Mouse (Mus musculus) myocyte (in vitro differentiated cells): ENCODE measurements around the gene S100a8. TPM values are rescaled to one million over a fixed set of nuclear protein-coding genes. Genes with fewer than 3 reads are reported as not detected.

Experiments used
- H3K27me3 ChIP-seq: one replicate; pipeline ENCODE4 v1.6.1; 2011; ENCODE audit not compliant: control insufficient read depth, insufficient read depth, insufficient read length
- H3K36me3 ChIP-seq: one replicate; pipeline ENCODE4 v1.6.1; 2011; ENCODE audit not compliant: control insufficient read depth, insufficient read depth
- H3K4me2 ChIP-seq: one replicate; pipeline ENCODE4 v1.6.1; 2011; ENCODE audit warnings: low read depth, control low read depth
- H3K4me3 ChIP-seq: one replicate; pipeline ENCODE4 v1.5.1; 2011; ENCODE audit warnings: mild to moderate bottlenecking, control low read depth, moderate library complexity
- H3K79me2 ChIP-seq: one replicate; pipeline ENCODE4 v1.6.1; 2011; ENCODE audit not compliant: control insufficient read depth, insufficient read depth
- H3ac ChIP-seq: one replicate; pipeline ENCODE4 v1.6.1; 2011; ENCODE audit not compliant: control insufficient read depth, insufficient read length
- CEBPB ChIP-seq: IDR thresholded peaks from 2 replicates; pipeline ENCODE4 v1.6.1; 2011; ENCODE audit warnings: mild to moderate bottlenecking, moderate library complexity; ENCODE audit not compliant: poor library complexity, insufficient read depth, severe bottlenecking
- E2F4 ChIP-seq: IDR thresholded peaks from one replicate; pipeline ENCODE4 v1.6.1; 2011; ENCODE audit warnings: mild to moderate bottlenecking, control low read depth, moderate library complexity; ENCODE audit not compliant: insufficient read depth
- MAX ChIP-seq: IDR thresholded peaks from one replicate; pipeline ENCODE4 v1.6.1; 2011; ENCODE audit warnings: low read depth, mild to moderate bottlenecking, control low read depth
- MYOD1 ChIP-seq, 3 experiments: IDR thresholded peaks; one replicate each; pipeline ENCODE4 v1.6.1; 2011; ENCODE audit warnings: control low read depth in 2 of 3, low read depth in 2 of 3, mild to moderate bottlenecking in 2 of 3, moderate library complexity in 1 of 3; ENCODE audit not compliant: insufficient read length in 2 of 3, control insufficient read depth in 1 of 3
- MYOG ChIP-seq, 3 experiments: IDR thresholded peaks; one replicate each; pipeline ENCODE4 v1.6.1; 2011; ENCODE audit warnings: control low read depth in 2 of 3, low read depth in 2 of 3, mild to moderate bottlenecking in 2 of 3; ENCODE audit not compliant: insufficient read length in 2 of 3, control insufficient read depth in 1 of 3, insufficient read depth in 1 of 3
- POLR2A ChIP-seq: IDR thresholded peaks from one replicate; pipeline ENCODE4 v1.6.1; 2011; ENCODE audit warnings: low read depth, mild to moderate bottlenecking, control low read depth, moderate library complexity; ENCODE audit not compliant: insufficient read length
- POLR2AphosphoS2 ChIP-seq: IDR thresholded peaks from one replicate; pipeline ENCODE4 v1.6.1; 2011; ENCODE audit warnings: low read depth, control low read depth; ENCODE audit not compliant: insufficient read length
- REST ChIP-seq: IDR thresholded peaks from one replicate; pipeline ENCODE4 v1.6.1; 2011; ENCODE audit warnings: mild to moderate bottlenecking, control low read depth, moderate library complexity; ENCODE audit not compliant: insufficient read depth, insufficient read length
- SRF ChIP-seq: IDR thresholded peaks from one replicate; pipeline ENCODE4 v1.6.1; 2011; ENCODE audit warnings: low read depth; ENCODE audit not compliant: control insufficient read depth, insufficient read length
- TCF12 ChIP-seq: IDR thresholded peaks from one replicate; pipeline ENCODE4 v1.6.1; 2011; ENCODE audit warnings: mild to moderate bottlenecking, control low read depth; ENCODE audit not compliant: poor library complexity, insufficient read depth, severe bottlenecking
- TCF3 ChIP-seq: IDR thresholded peaks from one replicate; pipeline ENCODE4 v1.6.1; 2011; ENCODE audit warnings: low read depth, control low read depth; ENCODE audit not compliant: insufficient read length
- USF1 ChIP-seq: IDR thresholded peaks from one replicate; pipeline ENCODE4 v1.6.1; 2011; ENCODE audit warnings: low read depth, mild to moderate bottlenecking, control low read depth, moderate library complexity
- polyA plus RNA-seq: library from polyadenylated mRNA; unstranded; fragments of >200 nt; fragmentation: generic; extraction: Trizol; gene quantifications from one replicate; pipeline ENCODE4 v1.2.1, GENCODE M21; 2012; ENCODE audit warnings: missing spikeins

S100a8 gene
- polyA plus RNA-seq, 1 experiment, result not detected

DNA sequence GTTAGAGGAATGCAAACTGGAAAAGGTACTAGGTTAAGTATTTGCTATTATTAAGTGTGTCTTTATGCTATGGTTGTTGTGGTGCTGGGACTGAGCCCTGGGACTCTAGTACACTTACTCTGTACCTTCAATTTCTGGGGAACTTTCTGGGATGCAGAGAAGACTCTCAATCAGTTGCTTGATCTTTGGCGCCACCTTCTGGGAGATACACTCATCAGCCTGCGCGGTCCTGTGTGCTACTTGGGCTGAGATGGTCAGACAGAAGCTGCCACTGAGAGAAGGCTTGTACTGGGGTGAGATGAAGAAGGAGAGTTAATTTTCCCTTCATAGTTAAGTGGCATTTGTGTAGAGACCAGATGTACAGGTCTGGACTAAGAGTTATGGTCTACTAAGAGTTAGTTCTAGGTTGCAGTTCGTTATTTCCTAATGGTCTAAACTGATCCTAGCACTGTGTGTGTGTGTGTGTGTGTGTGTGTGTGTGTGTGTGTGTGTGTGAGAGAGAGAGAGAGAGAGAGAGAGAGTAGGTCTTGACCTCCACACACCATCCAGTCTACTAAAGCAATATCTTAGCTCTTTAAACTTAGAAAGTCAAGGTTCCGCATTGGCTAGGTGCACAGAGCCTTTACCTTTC is 15.8 kb upstream of the S100a8 start:
- Histone ChIP-seq H3K4me3 (no peak overlapping the region), H3K79me2 (no peaks in the 10 kb centered on the region), H3K4me2 (no peak overlapping the region), H3ac (no peak overlapping the region), H3K27me3 (no peaks in the 10 kb centered on the region), H3K36me3 (no peaks in the 10 kb centered on the region)
- no peak for TF ChIP-seq E2F4
- TF ChIP-seq CEBPB, result no peak
- no peak for TF ChIP-seq SRF
- TF ChIP-seq MAX, result no peak
- TF ChIP-seq TCF12, result no peak
- TF ChIP-seq MYOG (IDR thresholded peaks at IDR 0.05; ENCODE audit: control insufficient read depth in 1 of 3, insufficient read depth in 1 of 3, insufficient read length in 2 of 3, low read depth in 2 of 3), result no peak
- no peak for TF ChIP-seq POLR2A

DNA sequence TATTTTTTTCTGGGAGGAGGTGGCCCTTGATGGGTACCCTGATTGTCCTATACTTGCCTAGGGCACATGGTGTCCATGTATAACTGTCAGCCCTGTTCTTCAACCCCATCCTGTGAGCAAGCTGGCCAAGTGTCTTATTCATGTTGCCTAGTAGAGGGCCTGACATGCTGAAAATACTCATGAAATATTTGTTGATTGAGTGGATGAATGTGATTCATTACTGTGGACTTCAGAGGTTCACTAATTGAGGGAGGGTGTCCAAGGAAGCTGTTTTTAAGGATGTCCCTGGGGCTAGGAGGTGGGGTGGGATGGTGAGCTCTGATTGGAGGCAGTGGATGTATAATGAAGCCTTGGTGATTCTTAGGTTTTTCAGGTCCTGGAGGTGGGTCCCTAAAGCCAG is 15.1 kb upstream of the S100a8 start, which contains the start of gene S100a7a:
Gene S100a7a, plus strand, starts transcription at position 301 of the 400 bp plus-strand sequence.
- no peak for TF ChIP-seq SRF
- no peak for TF ChIP-seq MAX
- no peak for TF ChIP-seq MYOG (IDR thresholded peaks at IDR 0.05; ENCODE audit: control insufficient read depth in 1 of 3, insufficient read depth in 1 of 3, insufficient read length in 2 of 3, low read depth in 2 of 3)
- TF ChIP-seq POLR2AphosphoS2, result no peak
- TF ChIP-seq TCF3, result no peak
- no peak for TF ChIP-seq MYOD1 (IDR thresholded peaks at IDR 0.05; ENCODE audit: control insufficient read depth in 1 of 3, insufficient read length in 2 of 3, low read depth in 2 of 3)
- TF ChIP-seq USF1, result no peak
- TF ChIP-seq REST, result no peak
- no peak for TF ChIP-seq POLR2A
- no peak for TF ChIP-seq CEBPB
- TF ChIP-seq E2F4, result no peak

DNA sequence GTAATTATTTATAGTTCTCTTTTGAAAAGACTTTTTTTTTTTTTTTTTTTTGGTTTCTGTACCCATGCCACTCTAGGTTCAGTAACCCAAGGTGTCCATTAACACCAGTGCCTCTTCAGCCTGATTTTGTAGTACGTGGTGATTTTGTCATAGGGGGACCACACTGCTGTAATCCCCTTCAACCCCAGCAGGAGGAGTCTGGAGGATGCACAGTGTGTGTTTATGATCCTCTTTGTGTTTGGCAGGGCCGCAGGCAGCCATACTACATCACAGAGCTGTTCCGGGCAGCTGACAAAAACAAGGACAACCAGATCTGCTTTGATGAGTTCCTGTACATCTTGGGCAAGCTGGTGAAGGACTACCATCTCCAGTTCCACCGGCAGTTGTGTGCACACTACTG is 11.4 kb upstream of the S100a8 start:
- H3K79me2 ChIP-seq, result no peaks in the 10 kb centered on the region
- no peak for TF ChIP-seq CEBPB
- no peak overlapping the region for H3ac ChIP-seq
- H3K27me3 ChIP-seq, result no peaks in the 10 kb centered on the region
- no peak overlapping the region for H3K4me3 ChIP-seq
- no peaks in the 10 kb centered on the region for H3K36me3 ChIP-seq
- H3K4me2 ChIP-seq, result no peak overlapping the region

More for the DNA sequence above, 15.1 kb upstream of the S100a8 start, which contains the start of gene S100a7a:
- H3ac ChIP-seq, result no peak within 1 kb of the TSS
- no peaks in the 10 kb centered on the region for H3K36me3 ChIP-seq
- H3K4me3 ChIP-seq, result no peak within 1 kb of the TSS
- no peaks in the 10 kb centered on the region for H3K79me2 ChIP-seq
- H3K4me2 ChIP-seq, result no peak within 1 kb of the TSS
- no peaks in the 10 kb centered on the region for H3K27me3 ChIP-seq

DNA sequence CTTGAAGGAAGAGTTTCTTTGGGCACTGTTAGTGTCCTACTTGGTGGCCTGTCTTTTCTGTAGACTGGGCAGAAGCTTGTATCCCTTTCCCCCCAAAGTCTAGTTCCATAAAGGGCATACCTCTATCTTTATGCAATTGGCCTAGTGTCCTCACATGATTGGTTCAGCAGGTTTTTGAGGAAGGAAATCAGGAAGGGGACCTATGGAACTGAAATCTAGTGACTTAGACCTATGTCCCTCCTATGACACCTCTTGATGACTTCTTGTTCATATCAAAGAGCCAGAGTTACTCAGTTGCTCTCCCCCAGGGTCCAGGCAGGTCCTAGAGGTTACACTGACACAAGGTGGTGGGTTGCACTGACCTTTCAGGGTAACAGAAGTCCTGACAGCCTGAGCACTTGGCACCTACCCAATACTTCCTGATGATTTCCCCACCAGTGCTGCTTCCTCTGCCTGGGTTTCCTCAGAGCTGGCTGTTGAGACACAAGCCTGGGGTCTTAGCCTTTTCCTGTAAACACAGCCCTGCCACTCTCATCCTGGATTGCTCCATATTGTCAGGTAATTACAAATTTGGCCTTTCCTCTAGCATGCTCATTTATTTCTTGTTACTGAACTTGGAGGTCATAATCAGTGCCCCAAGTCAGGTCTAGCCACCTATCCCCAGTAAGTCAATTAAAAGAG is 9.3 kb upstream of the S100a8 start:
- no peaks in the 10 kb centered on the region for H3K79me2 ChIP-seq
- no peak overlapping the region for H3K4me2 ChIP-seq
- TF ChIP-seq MYOD1 (IDR thresholded peaks at IDR 0.05; ENCODE audit: control insufficient read depth in 1 of 3, insufficient read length in 2 of 3, low read depth in 2 of 3) (no peak), TCF12 (no peak), REST (no peak), E2F4 (no peak), MYOG (IDR thresholded peaks at IDR 0.05; ENCODE audit: control insufficient read depth in 1 of 3, insufficient read depth in 1 of 3, insufficient read length in 2 of 3, low read depth in 2 of 3) (no peak), POLR2A (no peak), TCF3 (no peak), MAX (no peak)
- no peaks in the 10 kb centered on the region for H3K36me3 ChIP-seq
- H3K4me3 ChIP-seq, result no peak overlapping the region
- no peak overlapping the region for H3ac ChIP-seq
- H3K27me3 ChIP-seq, result no peaks in the 10 kb centered on the region

DNA sequence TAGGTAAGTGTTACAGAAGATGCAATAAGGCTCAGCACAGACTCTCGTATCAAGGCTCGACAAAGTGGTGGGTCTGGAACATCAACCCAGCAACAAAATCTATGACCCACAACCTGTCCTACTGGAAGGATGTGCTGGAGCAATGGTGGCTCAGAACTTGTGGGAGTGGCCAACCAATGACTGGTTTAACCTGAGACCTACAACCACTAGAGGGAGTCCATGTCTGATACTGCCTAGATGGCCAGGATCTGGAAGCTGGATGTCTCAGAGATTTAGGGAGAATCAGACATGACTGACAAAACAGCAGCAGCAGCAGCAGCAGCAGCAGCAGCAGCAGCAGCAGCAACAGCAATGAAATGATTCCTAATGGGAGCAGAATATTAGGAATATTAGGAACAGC is 4.6 kb upstream of the S100a8 start:
- Histone ChIP-seq H3K27me3 (no peaks in the 10 kb centered on the region), H3K4me3 (no peak overlapping the region), H3K4me2 (no peak overlapping the region), H3K36me3 (no peaks in the 10 kb centered on the region), H3K79me2 (no peaks in the 10 kb centered on the region), H3ac (no peak overlapping the region)
- TF ChIP-seq POLR2A, result no peak
- TF ChIP-seq REST, result no peak
- TF ChIP-seq MYOD1 (IDR thresholded peaks at IDR 0.05; ENCODE audit: control insufficient read depth in 1 of 3, insufficient read length in 2 of 3, low read depth in 2 of 3), result no peak
- TF ChIP-seq TCF3, result no peak
- no peak for TF ChIP-seq MAX
- no peak for TF ChIP-seq CEBPB
- no peak for TF ChIP-seq MYOG (IDR thresholded peaks at IDR 0.05; ENCODE audit: control insufficient read depth in 1 of 3, insufficient read depth in 1 of 3, insufficient read length in 2 of 3, low read depth in 2 of 3)
- no peak for TF ChIP-seq USF1
- TF ChIP-seq SRF, result no peak
- TF ChIP-seq TCF12, result no peak
- TF ChIP-seq POLR2AphosphoS2, result no peak
- no peak for TF ChIP-seq E2F4
